Mouse (Mus musculus): ENCODE results near the gene Sirpa.

Gene Sirpa

GRCm38 (mm10) chr2:129633077-129633732 lies 40.6 kb downstream of the Sirpa start:
- DNase-seq (ENCODE audit: low read depth, low spot score), result no peak

GRCm38 (mm10) chr2:129633982-129634381 lies 41.3 kb downstream of the Sirpa start:
- no peak for DNase-seq (ENCODE audit: low read depth, low spot score)

- no peak for DNase-seq (ENCODE audit: low read depth, low spot score)
Observed at GRCm38 (mm10) chr2:129652616-129653015, 60.0 kb downstream of the Sirpa start.

GRCm38 (mm10) chr2:129653632-129654031 lies 61.0 kb downstream of the Sirpa start:
- DNase-seq (ENCODE audit: low read depth, low spot score), result no peak

- DNase-seq (ENCODE audit: low read depth, low spot score), result no peak
Observed at GRCm38 (mm10) chr2:129654233-129654950, 61.8 kb downstream of the Sirpa start.

- DNase-seq (ENCODE audit: low read depth, low spot score), result no peak
Observed at GRCm38 (mm10) chr2:129655033-129655432, 62.4 kb downstream of the Sirpa start.

- DNase-seq (ENCODE audit: low read depth, low spot score), result no peak
Observed at GRCm38 (mm10) chr2:129658796-129659195, 66.2 kb downstream of the Sirpa start.

GRCm38 (mm10) chr2:129660020-129660419 lies 67.4 kb downstream of the Sirpa start:
- DNase-seq (ENCODE audit: low read depth, low spot score), result no peak

- no peak for DNase-seq (ENCODE audit: low read depth, low spot score)
Observed at GRCm38 (mm10) chr2:129662484-129662883, 69.8 kb downstream of the Sirpa start.

- DNase-seq (ENCODE audit: low read depth, low spot score), result no peak
Observed at GRCm38 (mm10) chr2:129671911-129672310, 79.3 kb downstream of the Sirpa start.

- DNase-seq (ENCODE audit: low read depth, low spot score), result peak; percentile 65
Observed at GRCm38 (mm10) chr2:129674935-129675634, 82.5 kb downstream of the Sirpa start.

- no peak for DNase-seq (ENCODE audit: low read depth, low spot score)
Observed at GRCm38 (mm10) chr2:129677664-129678063, 85.0 kb downstream of the Sirpa start.

- DNase-seq (ENCODE audit: low read depth, low spot score), result no peak
Observed at GRCm38 (mm10) chr2:129679066-129679465, 86.4 kb downstream of the Sirpa start.

- DNase-seq (ENCODE audit: low read depth, low spot score), result no peak
Observed at GRCm38 (mm10) chr2:129680236-129680635, 87.6 kb downstream of the Sirpa start.
